ENCODE assay signal across 11 mouse cellular contexts in genomic region chr14:31644931-31645547, GRCm38 (mm10). TPM values are rescaled to one million over a fixed set of nuclear protein-coding genes. Genes with fewer than 3 reads are reported as not detected.
DNase-seq lines count a peak whose midpoint lies in the region; ATAC-seq and TF ChIP-seq lines count a peak whose summit lies in the region.
"Had no signal": no experiment of that assay in that cellular context is flagged by ENCODE, and none has a peak within 500 bp of the region (broad histone marks: within the 10 kb centered on the region; RNA-seq: fewer than 3 reads in every experiment).

No protein-coding gene starts in this region.

- 52% methylated on average over 3 of the region's 3 CpGs for WGBS in liver, embryonic 16.5 days (ENCODE audit: insufficient replicate concordance)
- 55% methylated on average over 3 of the region's 3 CpGs for WGBS in intestine, postnatal 0 days

- peak; percentile 27 for DNase-seq in adrenal gland, postnatal 14 days
- no peak for DNase-seq in adrenal gland, postnatal 36 days
- DNase-seq in liver (no peak), MN1 (ENCODE audit: low spot score) (peak; percentile 28)
- DNase-seq in layer of hippocampus, postnatal 14 days (ENCODE audit: low spot score in 2 of 2), result no peak
- no peak for DNase-seq in spleen, postnatal 4 days (ENCODE audit: low spot score in 2 of 2)
- DNase-seq: cerebellum, adult 18-20 months had no signal

- ATAC-seq in liver, embryonic 16.5 days (ENCODE audit: low read depth), result no peak
- ATAC-seq in intestine, postnatal 0 days, result peak; percentile 65

- no peaks in the 10 kb centered on the region for H3K27me3 ChIP-seq in liver, embryonic 16.5 days (ENCODE audit: control insufficient read depth, insufficient read depth, low read depth, low read length)
- H3K27me3 ChIP-seq in intestine, postnatal 0 days (replicated peaks; ENCODE audit: control insufficient read depth, insufficient read depth, low read length), result no peaks in the 10 kb centered on the region

- 0 out of 2 replicates have a peak overlapping the region, but pooled peaks have one; percentile 21 for H3K27ac ChIP-seq in liver, embryonic 16.5 days (ENCODE audit: low read length)
- H3K27ac ChIP-seq in intestine, postnatal 0 days (ENCODE audit: low read depth, low read length), result peak overlapping the region; percentile 80
- H3K27ac ChIP-seq: hindbrain, embryonic 14.5 days had no signal

- no peak overlapping the region for H3K4me3 ChIP-seq in liver, embryonic 16.5 days (ENCODE audit: low read depth, low read length)
- no peak overlapping the region for H3K4me3 ChIP-seq in intestine, postnatal 0 days (ENCODE audit: low read depth, low read length)

- TF ChIP-seq CTCF in intestine, postnatal 0 days (IDR thresholded peaks at IDR 0.05; ENCODE audit: low read depth), result peak; percentile 85

- H3K4me1 ChIP-seq in liver, embryonic 16.5 days (ENCODE audit: control insufficient read depth, low read depth, low read length), result peaks cover 10% of the 10 kb centered on the region
- H3K4me1 ChIP-seq in intestine, postnatal 0 days (replicated peaks; ENCODE audit: control insufficient read depth, insufficient read depth, low read length), result peaks cover 3% of the 10 kb centered on the region; the same call in 1 of the 2 replicates

- no peaks in the 10 kb centered on the region for H3K36me3 ChIP-seq in liver, embryonic 16.5 days (ENCODE audit: control insufficient read depth, insufficient read depth)
- no peaks in the 10 kb centered on the region for H3K36me3 ChIP-seq in intestine, postnatal 0 days (ENCODE audit: control insufficient read depth, insufficient read depth)

- H3K4me2 ChIP-seq in liver, embryonic 16.5 days (ENCODE audit: low read depth, low read length), result no peak overlapping the region
- no peak overlapping the region for H3K4me2 ChIP-seq in intestine, postnatal 0 days (replicated peaks; ENCODE audit: low read depth)
- H3K4me2 ChIP-seq: hindbrain, embryonic 14.5 days had no signal

- no peaks in the 10 kb centered on the region for H3K9me3 ChIP-seq in liver, embryonic 16.5 days (replicated peaks; ENCODE audit: control insufficient read depth, low read length)
- H3K9me3 ChIP-seq in intestine, postnatal 0 days (ENCODE audit: control insufficient read depth), result no peaks in the 10 kb centered on the region

- H3K9ac ChIP-seq in liver, embryonic 16.5 days (ENCODE audit: low read depth, low read length), result no peak overlapping the region
- no peak overlapping the region for H3K9ac ChIP-seq in intestine, postnatal 0 days (ENCODE audit: low read depth, low read length)
- H3K9ac ChIP-seq: hindbrain, embryonic 14.5 days had no signal

RNA-seq across cellular contexts. Expression of gene Hacl1, which starts 4.0 kb away (rescaled TPM):
- total RNA-seq in adrenal gland, postnatal 14 days (2021), result 62.2 and 112 TPM in 2 replicates
- total RNA-seq in adrenal gland, postnatal 36 days (2021), result 10 to 100 TPM; 27.4 to 66.4 TPM
- 15.9 and 16.1 TPM in 2 replicates for polyA plus RNA-seq in liver, embryonic 16.5 days (2015; fragmentation: Nextera tagmentation; extraction: Ambion mirVana)
- polyA plus RNA-seq in intestine, postnatal 0 days (2015; fragmentation: Nextera tagmentation; extraction: Ambion mirVana), result 35.5 and 41.3 TPM in 2 replicates
- 1 to 10 TPM; 7.7 to 9.9 TPM for total RNA-seq in layer of hippocampus, postnatal 14 days (2021)

RNA-seq across cellular contexts. Expression of gene Btd, which starts 4.2 kb away (rescaled TPM):
- 40.4 and 47.4 TPM in 2 replicates for total RNA-seq in adrenal gland, postnatal 14 days (2021)
- total RNA-seq in adrenal gland, postnatal 36 days (2021), result 10 to 100 TPM; 48.3 to 73.1 TPM
- 13.0 and 15.4 TPM in 2 replicates for polyA plus RNA-seq in liver, embryonic 16.5 days (2015; fragmentation: Nextera tagmentation; extraction: Ambion mirVana)
- 45.5 and 48.5 TPM in 2 replicates for polyA plus RNA-seq in intestine, postnatal 0 days (2015; fragmentation: Nextera tagmentation; extraction: Ambion mirVana)
- 10 to 100 TPM; 11.0 to 11.2 TPM for total RNA-seq in layer of hippocampus, postnatal 14 days (2021)

RNA-seq across cellular contexts. Expression of gene Gm49387, which starts 4.4 kb away (rescaled TPM):
- total RNA-seq in adrenal gland, postnatal 14 days (2021), result 3.0 and 6.4 TPM in 2 replicates
- total RNA-seq in adrenal gland, postnatal 36 days (2021), result not detected
- 2.1 and 5.1 TPM in 2 replicates for polyA plus RNA-seq in liver, embryonic 16.5 days (2015; fragmentation: Nextera tagmentation; extraction: Ambion mirVana)
- polyA plus RNA-seq in intestine, postnatal 0 days (2015; fragmentation: Nextera tagmentation; extraction: Ambion mirVana), result 0.94 TPM in 1 of 2 replicates, not detected in the other
- total RNA-seq in layer of hippocampus, postnatal 14 days (2021), result not detected
- polyA plus RNA-seq: hindbrain, embryonic 14.5 days; neural tube, embryonic 14.5 days had no signal

RNA-seq across cellular contexts. Expression of gene Colq, which starts 53.9 kb away (rescaled TPM):
- total RNA-seq in adrenal gland, postnatal 14 days (2021), result 0.15 and 1.3 TPM in 2 replicates
- not detected for total RNA-seq in adrenal gland, postnatal 36 days (2021)
- 0.29 and 0.48 TPM in 2 replicates for polyA plus RNA-seq in liver, embryonic 16.5 days (2015; fragmentation: Nextera tagmentation; extraction: Ambion mirVana)
- polyA plus RNA-seq in intestine, postnatal 0 days (2015; fragmentation: Nextera tagmentation; extraction: Ambion mirVana), result 0.66 and 0.68 TPM in 2 replicates
- under 1 TPM; 0.32 to 0.43 TPM for total RNA-seq in layer of hippocampus, postnatal 14 days (2021)

Comparison
In these comparisons a context has a peak if more than half of its experiments do, and no peak if none do; other contexts are left out.
1. DNase-seq: peak in adrenal gland, postnatal 14 days (single experiment) and MN1 (single experiment); none in adrenal gland, postnatal 36 days (0 of 2), liver (single experiment), layer of hippocampus, postnatal 14 days (0 of 2) and spleen, postnatal 4 days (0 of 2).